Mouse (Mus musculus): Measurements from ENCODE around the gene Rassf3.

GRCm38 (mm10) chr10:121504973-121505911, 29.1 kb upstream of the Rassf3 start:
- TF ChIP-seq CTCF (IDR thresholded peaks at IDR 0.05; ENCODE audit: low read depth) (no peak), EP300 (optimal IDR thresholded peaks at IDR 0.05) (no peak)

Measured in stomach, postnatal 0 days (tissue).